Mouse (Mus musculus) hindbrain, embryonic 14.5 days (tissue): ENCODE measurements at regions not wholly inside any gene's neighbourhood (a gene's known extent, or its start where the extent isn't known, plus 50 kb on each side); places are given as distances from the start of the nearest gene placed in this dataset.

ENCODE experiments used
- ATAC-seq: fragments of 200-750 bp; cut with Nextera tagmentation; 2 replicates; pipeline ENCODE4 v1.8.0; 2017; ENCODE audit warnings: moderate number of reproducible peaks, mild to moderate bottlenecking, moderate TSS enrichment, moderate library complexity; ENCODE audit not compliant: low FRiP score
- DNase-seq: peaks from one replicate; pipeline ENCODE4 v3.0.0-alpha.2; 2015; ENCODE audit warnings: low spot score
- H3K27ac ChIP-seq: fragments of 300-500 bp; sonication (generic); 2 replicates; pipeline ENCODE4 v1.5.1; 2014; ENCODE audit warnings: mild to moderate bottlenecking, moderate library complexity
- H3K27me3 ChIP-seq: fragments of 300-500 bp; sonication (generic); 2 replicates; pipeline ENCODE4 v1.6.1; 2014; ENCODE audit warnings: mild to moderate bottlenecking, low read length, mixed read lengths; ENCODE audit not compliant: control insufficient read depth, insufficient read depth
- H3K36me3 ChIP-seq: fragments of 300-500 bp; sonication (generic); replicated peaks from 2 replicates; pipeline ENCODE4 v1.6.1; 2014; ENCODE audit not compliant: control insufficient read depth, insufficient read depth
- H3K4me1 ChIP-seq: fragments of 300-500 bp; sonication (generic); replicated peaks from 2 replicates; pipeline ENCODE4 v1.6.1; 2014; ENCODE audit warnings: antibody characterized with exemption, low read length, mixed read lengths; ENCODE audit not compliant: control insufficient read depth, insufficient read depth
- H3K4me2 ChIP-seq: fragments of 300-500 bp; sonication (generic); replicated peaks from 2 replicates; pipeline ENCODE4 v1.6.1; 2014; ENCODE audit warnings: mild to moderate bottlenecking, moderate library complexity
- H3K4me3 ChIP-seq: fragments of 300-500 bp; sonication (generic); replicated peaks from 2 replicates; pipeline ENCODE4 v1.5.1; 2014; ENCODE audit warnings: mild to moderate bottlenecking, low read length
- H3K9ac ChIP-seq: fragments of 300-500 bp; sonication (generic); 2 replicates; pipeline ENCODE4 v1.6.1; 2014
- H3K9me3 ChIP-seq: fragments of 300-500 bp; sonication (generic); 2 replicates; pipeline ENCODE4 v1.6.1; 2016; ENCODE audit warnings: low read length; ENCODE audit not compliant: control insufficient read depth
- WGBS: fragments of 180-500 bp; shearing (Covaris S2); extraction: QIAGEN DNeasy Blood & Tissue Kit; methylation state at CpG from one replicate; pipeline ENCODE4 v1.1.7; 2014; 5-methylcytosine and 5-hydroxymethylcytosine counted together

DNA sequence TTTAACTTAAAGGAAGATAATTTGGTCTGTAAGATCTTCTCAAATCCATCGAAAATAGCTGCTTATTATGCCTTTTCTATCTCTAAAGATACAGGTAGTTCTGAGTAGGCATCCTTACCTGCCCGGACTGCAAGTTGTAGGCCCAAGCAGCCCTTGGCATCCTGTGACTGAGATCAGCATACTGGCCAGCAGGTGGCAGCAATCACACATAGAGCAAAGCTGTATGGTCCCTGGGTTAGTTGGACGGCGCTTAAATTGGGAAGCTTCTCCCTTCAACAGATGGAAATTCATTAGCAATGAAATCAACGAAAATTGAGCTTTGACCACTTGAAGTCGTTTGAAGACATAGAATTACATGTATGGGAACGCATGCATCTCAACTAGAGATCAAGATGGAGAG, 61.0 kb downstream of the Ccng2 start:
- Histone ChIP-seq H3K36me3 (no peaks in the 10 kb centered on the region), H3K4me1 (no peaks in the 10 kb centered on the region), H3K9ac (no peak overlapping the region), H3K27ac (no peak overlapping the region), H3K4me2 (no peak overlapping the region), H3K4me3 (no peak overlapping the region), H3K9me3 (no peaks in the 10 kb centered on the region), H3K27me3 (no peaks in the 10 kb centered on the region)
- ATAC-seq = no peak
- peak; percentile 54 for DNase-seq
- WGBS = 30% methylated on average over 7 of the region's 7 CpGs

DNA sequence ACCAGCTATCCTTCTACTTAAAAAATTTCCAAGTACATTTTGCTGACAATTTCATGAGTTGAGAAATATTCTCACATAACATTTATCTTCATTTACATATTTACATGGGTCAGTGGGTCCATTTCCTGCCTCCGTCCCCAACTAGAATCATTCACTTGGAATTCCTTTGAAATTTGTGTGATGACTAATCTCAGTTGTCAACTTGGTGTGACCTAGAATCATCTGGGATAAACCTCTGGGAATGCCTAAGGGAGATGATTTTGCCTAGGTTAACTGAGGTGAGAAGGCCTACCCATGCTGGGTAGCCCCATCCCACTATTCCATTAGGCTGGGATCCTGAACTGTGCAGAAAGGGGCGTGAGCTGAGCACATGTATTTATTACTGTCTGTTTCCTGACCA, 63.8 kb downstream of the Ccng2 start:
- Histone ChIP-seq H3K27ac (no peak overlapping the region), H3K9me3 (no peaks in the 10 kb centered on the region), H3K27me3 (no peaks in the 10 kb centered on the region), H3K4me3 (no peak overlapping the region), H3K36me3 (no peaks in the 10 kb centered on the region), H3K4me2 (no peak overlapping the region), H3K4me1 (no peaks in the 10 kb centered on the region), H3K9ac (no peak overlapping the region)
- ATAC-seq (no peak), DNase-seq (no peak)
- WGBS = 74% methylated on average over 2 of the region's 2 CpGs

DNA sequence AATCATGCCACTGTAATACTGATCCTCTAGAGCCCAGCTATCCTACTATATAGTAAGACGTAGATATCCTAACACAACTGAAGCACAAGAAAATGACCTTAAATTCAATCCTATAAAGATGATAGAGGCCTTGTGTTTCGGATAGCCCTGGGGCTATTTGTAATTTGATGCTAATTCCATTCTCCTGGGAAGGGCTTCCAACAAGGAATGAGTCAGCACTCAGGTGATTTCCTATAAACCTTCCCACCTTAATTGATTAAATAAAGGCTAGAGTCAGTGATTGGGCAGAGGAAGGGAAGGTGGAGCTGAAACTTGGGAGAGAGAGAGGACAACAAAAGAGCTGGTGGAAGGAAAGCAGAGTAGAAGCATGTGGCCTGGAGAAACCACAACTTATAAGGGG, 86.0 kb downstream of the Ccng2 start:
- WGBS = 75% methylated on average over 2 of the region's 2 CpGs
- DNase-seq (no peak), ATAC-seq (no peak)
- Histone ChIP-seq H3K9me3 (no peaks in the 10 kb centered on the region), H3K4me3 (no peak overlapping the region), H3K4me1 (no peaks in the 10 kb centered on the region), H3K4me2 (no peak overlapping the region), H3K9ac (no peak overlapping the region), H3K27ac (no peak overlapping the region), H3K36me3 (no peaks in the 10 kb centered on the region), H3K27me3 (no peaks in the 10 kb centered on the region)
